In the genomic region with DNA sequence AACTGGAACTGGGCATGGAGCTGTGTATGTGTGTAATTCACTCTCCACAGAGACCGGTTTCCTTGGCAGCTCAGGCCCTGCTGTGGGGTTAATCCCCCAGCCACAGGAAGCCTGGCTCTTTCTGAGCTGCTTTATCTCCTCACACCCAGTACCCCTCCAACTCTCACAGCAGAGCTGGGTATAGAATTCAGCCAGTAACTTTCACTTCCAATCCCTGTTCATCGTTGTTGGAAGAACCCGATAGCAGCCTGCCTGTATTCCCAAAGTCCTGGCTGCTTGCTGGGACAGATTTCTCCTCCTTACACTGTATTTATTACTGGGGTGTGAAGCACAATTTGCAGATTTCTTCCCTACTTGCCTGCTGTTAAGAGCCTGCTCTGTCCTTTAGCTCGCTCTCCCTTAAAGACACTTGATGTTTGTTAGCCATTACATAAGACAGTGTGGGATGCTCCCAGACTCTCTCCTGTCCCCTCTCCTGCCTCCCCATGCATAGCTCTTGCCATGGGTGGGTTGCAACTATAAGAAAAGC, we compare ENCODE assay signal across 9 mouse cellular contexts.
DNase-seq lines count a peak whose midpoint lies in the region; ATAC-seq and TF ChIP-seq lines count a peak whose summit lies in the region.
"Had no signal": no experiment of that assay in that cellular context is flagged by ENCODE, and none has a peak within 500 bp of the region (broad histone marks: within the 10 kb centered on the region; RNA-seq: fewer than 3 reads in every experiment).

No protein-coding gene starts in this region.

- H3K27ac ChIP-seq in intestine, embryonic 14.5 days (ENCODE audit: low read depth), result no peak overlapping the region
- H3K27ac ChIP-seq in intestine, embryonic 16.5 days (ENCODE audit: low read length), result no peak overlapping the region
- H3K27ac ChIP-seq in gastrocnemius, adult 2 months, result no peak overlapping the region
- H3K27ac ChIP-seq: limb, embryonic 15.5 days had no signal

- H3K9ac ChIP-seq in intestine, embryonic 14.5 days (ENCODE audit: low read length), result no peak overlapping the region
- H3K9ac ChIP-seq in intestine, embryonic 16.5 days (ENCODE audit: low read depth, low read length), result no peak overlapping the region
- H3K9ac ChIP-seq: limb, embryonic 15.5 days had no signal

- peak; percentile 46 for DNase-seq in intestine, embryonic 14.5 days (ENCODE audit: low spot score)
- peak; percentile 36 to 71 for DNase-seq in layer of hippocampus, postnatal 14 days (ENCODE audit: low spot score in 2 of 2)
- DNase-seq in right cerebral cortex, adult 2 months (ENCODE audit: low spot score in 2 of 2), result peak; percentile 10 to 28
- DNase-seq in thymus, postnatal 4 days, result no peak
- no peak for DNase-seq in spleen, adult 18-20 months
- no peak for DNase-seq in gastrocnemius, adult 2 months

- no peaks in the 10 kb centered on the region for H3K9me3 ChIP-seq in intestine, embryonic 14.5 days (ENCODE audit: control insufficient read depth, low read length)
- H3K9me3 ChIP-seq in intestine, embryonic 16.5 days (ENCODE audit: control insufficient read depth, low read length), result no peaks in the 10 kb centered on the region
- H3K9me3 ChIP-seq: limb, embryonic 15.5 days had no signal

- no peak overlapping the region for H3K4me3 ChIP-seq in intestine, embryonic 14.5 days (ENCODE audit: low read depth, low read length)
- no peak overlapping the region for H3K4me3 ChIP-seq in intestine, embryonic 16.5 days (ENCODE audit: low read length)
- no peak overlapping the region for H3K4me3 ChIP-seq in gastrocnemius, adult 2 months
- H3K4me3 ChIP-seq: limb, embryonic 15.5 days had no signal

- no peak for TF ChIP-seq CTCF in gastrocnemius, adult 2 months (IDR thresholded peaks at IDR 0.05)

- 0 out of 2 replicates have a peak, but pooled peaks cover 4% of the 10 kb centered on the region for H3K4me1 ChIP-seq in intestine, embryonic 14.5 days (replicated peaks; ENCODE audit: control insufficient read depth, insufficient read depth, low read length)
- 0 out of 2 replicates have a peak, but pooled peaks cover 3% of the 10 kb centered on the region for H3K4me1 ChIP-seq in intestine, embryonic 16.5 days (ENCODE audit: control insufficient read depth, insufficient read depth, low read length)

- H3K36me3 ChIP-seq in intestine, embryonic 14.5 days (ENCODE audit: control insufficient read depth, insufficient read depth, low read length), result no peaks in the 10 kb centered on the region
- H3K36me3 ChIP-seq in intestine, embryonic 16.5 days (ENCODE audit: control insufficient read depth, insufficient read depth, low read length), result no peaks in the 10 kb centered on the region
- H3K36me3 ChIP-seq: limb, embryonic 15.5 days had no signal

- 65% methylated on average over 4 of the region's 4 CpGs for WGBS in intestine, embryonic 14.5 days
- 59% methylated on average over 4 of the region's 4 CpGs for WGBS in intestine, embryonic 16.5 days

- no peaks in the 10 kb centered on the region for H3K27me3 ChIP-seq in intestine, embryonic 14.5 days (replicated peaks; ENCODE audit: control insufficient read depth, insufficient read depth, low read length)
- no peaks in the 10 kb centered on the region for H3K27me3 ChIP-seq in intestine, embryonic 16.5 days (replicated peaks; ENCODE audit: control insufficient read depth, insufficient read depth, low read length)
- H3K27me3 ChIP-seq: limb, embryonic 15.5 days had no signal

- H3K4me2 ChIP-seq in intestine, embryonic 14.5 days (ENCODE audit: low read length), result no peak overlapping the region
- no peak overlapping the region for H3K4me2 ChIP-seq in intestine, embryonic 16.5 days (ENCODE audit: low read depth, low read length)
- H3K4me2 ChIP-seq: limb, embryonic 15.5 days had no signal

- intact Hi-C loops in gastrocnemius, adult 2 months (cut with DNase I), result no loop called here

- no peak for ATAC-seq in intestine, embryonic 14.5 days (replicated peaks; ENCODE audit: low FRiP score, low TSS enrichment, low read depth)
- no peak for ATAC-seq in intestine, embryonic 16.5 days
- ATAC-seq in common myeloid progenitor, adult 5-6 weeks (replicated peaks; ENCODE audit: low read depth, poor library complexity, severe bottlenecking), result peak; percentile 62

Comparison
In these comparisons a context has a peak if more than half of its experiments do, and no peak if none do; other contexts are left out.
1. DNase-seq: peak in intestine, embryonic 14.5 days (single experiment), layer of hippocampus, postnatal 14 days (2 of 2) and right cerebral cortex, adult 2 months (2 of 2); none in thymus, postnatal 4 days (single experiment), spleen, adult 18-20 months (0 of 2) and gastrocnemius, adult 2 months (single experiment).